Comparison of ENCODE assay signal across 8 mouse cellular contexts in genomic region chr9:117903025-117903424, GRCm38 (mm10).
DNase-seq lines count a peak whose midpoint lies in the region; ATAC-seq and TF ChIP-seq lines count a peak whose summit lies in the region.

No protein-coding gene starts in this region.

- in situ Hi-C loops in Patski (cut with MboI; ENCODE audit: low pct_unique_long_range_greater_than_20kb) = no loop called here

- ATAC-seq in Patski = peak; percentile 75
- peak; percentile 31; the same call in 1 of the 2 replicates for ATAC-seq in intestine, embryonic 15.5 days

- H3K36me3 ChIP-seq in heart, embryonic 10.5 days = no peaks in the 10 kb centered on the region
- no peaks in the 10 kb centered on the region for H3K36me3 ChIP-seq in intestine, embryonic 15.5 days

- H3K4me1 ChIP-seq in heart, embryonic 10.5 days = peaks cover 17% of the 10 kb centered on the region; the same call in 1 of the 2 replicates
- no peaks in the 10 kb centered on the region for H3K4me1 ChIP-seq in intestine, embryonic 15.5 days (replicated peaks)

- H3K9ac ChIP-seq in intestine, embryonic 15.5 days = no peak overlapping the region

- WGBS in heart, embryonic 10.5 days = 54% methylated on average over 4 of the region's 4 CpGs
- WGBS in intestine, embryonic 15.5 days = 44% methylated on average over 4 of the region's 4 CpGs

- TF ChIP-seq CTCF in Patski (IDR thresholded peaks at IDR 0.05) = peak; percentile 81

- H3K27me3 ChIP-seq in heart, embryonic 10.5 days (ENCODE audit: insufficient read depth, poor library complexity, severe bottlenecking) = no peaks in the 10 kb centered on the region
- H3K27me3 ChIP-seq in Patski = peaks cover 5% of the 10 kb centered on the region
- no peaks in the 10 kb centered on the region for H3K27me3 ChIP-seq in intestine, embryonic 15.5 days (replicated peaks)

- DNase-seq in heart, adult 8-10 months (ENCODE audit: low spot score) = peak; percentile 7
- no peak for DNase-seq in heart, embryonic 10.5 days (ENCODE audit: low spot score)
- DNase-seq in Patski (ENCODE audit: low read depth, low spot score) = no peak
- DNase-seq in embryo, embryonic 11 days = peak; percentile 52
- peak; percentile 18 for DNase-seq in liver
- DNase-seq in neural tube, embryonic 10.5 days (ENCODE audit: extremely low spot score, low spot score) = peak; percentile 38
- no peak for DNase-seq in ovary, postnatal 14 days (ENCODE audit: low spot score)

- H3K27ac ChIP-seq in heart, embryonic 10.5 days = no peak overlapping the region
- H3K27ac ChIP-seq in intestine, embryonic 15.5 days = no peak overlapping the region

- H3K4me3 ChIP-seq in heart, embryonic 10.5 days = no peak overlapping the region
- no peak overlapping the region for H3K4me3 ChIP-seq in intestine, embryonic 15.5 days (replicated peaks)

- H3K9me3 ChIP-seq in heart, embryonic 10.5 days = no peaks in the 10 kb centered on the region
- no peaks in the 10 kb centered on the region for H3K9me3 ChIP-seq in intestine, embryonic 15.5 days

- H3K4me2 ChIP-seq in intestine, embryonic 15.5 days (replicated peaks) = no peak overlapping the region

- POLR2A ChIA-PET in Patski (lab: Charles Lee) = no interaction called here

- CTCF ChIA-PET in Patski (lab: Charles Lee) = interaction anchor here (1.0 to 1.4 kb wide), 2 partner anchors 64 to 137 kb away, joined by 5 read pairs; partner anchors contain the start of gene Azi2

Comparison
In these comparisons a context has a peak if more than half of its experiments do, and no peak if none do; other contexts are left out.
1. DNase-seq: peak in heart, adult 8-10 months (single experiment), embryo, embryonic 11 days (single experiment), liver (single experiment) and neural tube, embryonic 10.5 days (single experiment); none in heart, embryonic 10.5 days (single experiment), Patski (single experiment) and ovary, postnatal 14 days (single experiment).